Mouse (Mus musculus) liver, adult 2 months (tissue): ENCODE data around the gene Ntf3.

Experiments
- CTCF ChIP-seq: fragments of 200-500 bp; IDR thresholded peaks from 2 replicates; pipeline ENCODE4 v1.5.1; 2011; ENCODE audit warnings: low read depth, low read length, control low read depth
- POLR2A ChIP-seq: fragments of 200-500 bp; IDR thresholded peaks from 2 replicates; pipeline ENCODE4 v1.6.1; 2011; ENCODE audit warnings: low read length, control low read depth; ENCODE audit not compliant: insufficient read depth; ENCODE audit errors: extremely low read depth

DNA sequence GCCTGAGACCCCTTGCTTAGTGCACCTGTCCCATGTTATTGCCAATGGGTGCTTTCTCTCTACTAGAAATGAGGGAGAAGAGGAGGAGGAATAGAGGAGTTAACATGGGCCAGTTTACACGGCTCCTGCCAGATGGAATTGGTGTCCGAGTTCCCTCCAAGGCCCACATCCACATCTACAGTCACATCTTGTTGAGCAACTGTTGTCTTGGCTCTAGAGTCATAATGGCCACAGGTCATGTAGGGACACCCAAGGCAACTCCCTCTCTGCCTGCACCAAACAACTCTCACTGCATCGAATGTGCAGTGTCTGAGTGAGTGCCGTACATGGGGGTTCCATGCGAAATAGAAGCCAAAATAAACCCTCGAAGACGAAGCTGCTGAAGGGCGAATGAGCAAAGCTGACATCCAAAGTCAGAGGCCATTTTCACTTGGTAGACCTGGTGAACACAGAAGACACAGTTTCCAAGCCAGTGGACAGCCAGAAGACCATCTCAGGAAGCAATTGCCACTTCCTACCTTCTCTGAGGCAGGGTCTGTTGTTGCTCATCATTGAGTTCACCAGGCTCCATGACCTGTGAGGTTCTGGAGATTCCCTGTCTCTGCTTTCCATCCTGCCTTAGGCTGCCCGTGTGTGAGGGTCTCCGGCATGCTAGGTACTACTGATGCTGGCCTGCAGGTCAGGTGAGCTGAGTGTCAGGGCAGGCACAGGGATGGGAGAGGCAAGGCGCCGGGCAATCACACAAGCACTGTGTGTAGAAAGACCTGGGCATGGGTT lies 78.0 kb downstream of the Ntf3 start:
- TF ChIP-seq CTCF: no peak
- no peak for TF ChIP-seq POLR2A
